Mouse (Mus musculus) CH12F3 (cell line): ENCODE results near the gene Gpr182.
"Not testable (repeated sequence)": the region's sequence is repeated elsewhere in the genome, so short reads cannot be mapped to it uniquely, and the experiment has no call there.

Experiments used
- in situ Hi-C: fragments of 300-500 bp; cut with MboI; formaldehyde crosslinking; loops from 2 replicates; pipeline ENCODE4 v1.14.3; 2020; ENCODE audit warnings: low sequenced_read_pairs

Gpr182 gene

GRCm38 (mm10) chr10:127751548-127751947 is at the start of gene Gpr182:
Gene Gpr182 (minus strand): TSS chr10:127751732.
- in situ Hi-C loops = no loop called here

DNA sequence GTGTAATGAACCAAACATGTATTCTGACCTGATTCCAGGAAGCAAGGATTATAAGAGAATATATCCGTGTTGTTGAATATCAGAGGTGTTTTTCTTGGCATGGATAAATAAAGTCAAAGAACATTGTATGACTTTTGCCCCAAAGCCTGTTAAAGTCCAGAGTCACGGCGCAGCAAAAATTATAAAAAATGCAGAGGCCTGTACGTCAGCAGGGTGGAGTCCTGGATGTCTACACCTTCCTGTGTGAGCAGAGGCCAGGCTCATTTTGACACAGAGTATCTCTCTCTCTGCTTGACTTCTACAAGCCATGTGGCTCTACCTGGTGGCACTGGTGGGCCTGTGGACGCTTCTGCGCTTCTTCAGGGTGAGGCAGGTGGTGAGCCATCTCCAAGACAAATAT is 49.4 kb upstream of the Gpr182 start, which contains the start of gene Rdh16:
TSS of gene Rdh16 (plus strand) at position 262 of the 400 bp plus-strand sequence.
- in situ Hi-C loops = no loop called here

DNA sequence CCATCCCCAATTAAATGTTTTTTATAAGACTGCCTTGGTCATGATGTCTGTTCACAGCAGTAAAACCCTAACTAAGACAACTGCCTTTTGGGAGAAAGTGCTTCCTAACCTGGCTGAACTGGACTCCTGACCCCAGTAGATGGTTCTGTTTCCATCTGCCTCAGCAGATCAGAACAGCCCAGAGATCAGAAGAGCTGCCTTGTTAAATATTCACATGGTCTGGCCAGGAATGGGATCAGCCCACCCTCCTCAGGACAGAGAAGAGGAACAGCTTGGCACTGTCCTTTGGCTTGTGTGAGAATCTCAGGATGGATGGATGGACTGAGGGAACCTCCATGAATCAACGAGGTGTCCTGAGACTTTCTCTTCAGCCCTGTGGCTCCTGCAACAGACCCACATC is 47.8 kb upstream of the Gpr182 start:
- in situ Hi-C loops = no loop called here

GRCm38 (mm10) chr10:127785411-127785810 is 33.9 kb upstream of the Gpr182 start:
- in situ Hi-C loops = not testable (repeated sequence)

GRCm38 (mm10) chr10:127782321-127782720 is 30.8 kb upstream of the Gpr182 start:
- in situ Hi-C loops = not testable (repeated sequence)

DNA sequence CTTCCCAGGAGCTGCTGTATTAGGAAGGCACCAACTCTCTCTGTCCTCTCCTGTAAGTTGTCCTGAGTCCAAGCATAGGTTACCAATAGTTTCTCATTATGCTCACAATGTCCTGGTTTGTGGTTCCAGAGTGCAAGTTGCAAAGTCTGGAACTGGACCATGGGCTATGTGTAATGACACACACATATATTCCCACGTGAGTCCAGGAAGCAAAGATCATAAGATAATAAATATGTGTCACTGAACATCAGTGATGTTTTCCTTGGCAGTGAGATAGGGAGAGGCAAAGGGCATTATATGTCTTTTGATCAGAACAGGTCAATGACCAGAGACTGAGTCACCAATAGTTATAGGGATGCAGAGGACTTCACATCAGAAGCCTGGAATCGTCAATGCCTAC is 24.5 kb upstream of the Gpr182 start, which contains the start of gene Rdh9:
TSS of gene Rdh9 (plus strand) at position 376 of the 400 bp plus-strand sequence.
- in situ Hi-C loops = no loop called here

DNA sequence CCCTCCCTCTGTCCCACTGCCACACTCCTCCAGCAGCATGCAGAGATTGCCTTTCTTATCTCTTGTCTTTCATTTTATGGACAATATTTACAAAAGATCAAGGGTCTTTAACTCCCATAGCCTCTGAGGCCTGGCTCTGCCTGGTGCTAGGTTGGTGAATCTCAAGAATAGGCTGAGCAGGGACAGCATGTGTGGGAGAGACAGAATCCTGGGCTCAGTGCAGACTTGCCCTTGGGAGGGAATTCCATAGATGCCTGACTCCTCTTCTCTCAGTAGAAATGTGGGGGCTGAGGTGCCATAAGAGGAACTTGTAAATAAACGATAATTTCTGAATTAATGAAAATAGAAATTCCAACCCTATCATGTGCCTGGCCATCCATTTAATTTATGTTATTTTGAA is 15.0 kb upstream of the Gpr182 start:
- in situ Hi-C loops = no loop called here

GRCm38 (mm10) chr10:127763914-127764680 is 12.6 kb upstream of the Gpr182 start:
- in situ Hi-C loops = no loop called here

DNA sequence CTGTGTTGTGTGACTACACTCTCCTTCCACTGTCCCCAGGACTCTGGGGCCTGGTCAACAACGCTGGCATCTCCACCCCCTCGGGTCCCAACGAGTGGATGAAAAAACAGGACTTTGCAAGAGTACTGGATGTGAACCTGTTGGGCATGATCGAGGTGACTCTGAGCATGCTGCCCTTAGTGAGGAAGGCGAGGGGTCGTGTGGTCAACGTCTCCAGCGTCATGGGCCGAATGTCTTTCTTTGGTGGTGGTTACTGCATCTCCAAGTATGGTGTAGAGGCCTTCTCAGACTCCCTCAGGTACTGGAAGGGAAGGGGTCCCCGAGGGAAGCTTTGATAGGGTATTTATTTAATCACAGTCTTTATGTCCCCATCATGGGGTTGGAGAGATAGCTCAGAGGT is 11.4 kb upstream of the Gpr182 start:
- in situ Hi-C loops = not testable (repeated sequence)

DNA sequence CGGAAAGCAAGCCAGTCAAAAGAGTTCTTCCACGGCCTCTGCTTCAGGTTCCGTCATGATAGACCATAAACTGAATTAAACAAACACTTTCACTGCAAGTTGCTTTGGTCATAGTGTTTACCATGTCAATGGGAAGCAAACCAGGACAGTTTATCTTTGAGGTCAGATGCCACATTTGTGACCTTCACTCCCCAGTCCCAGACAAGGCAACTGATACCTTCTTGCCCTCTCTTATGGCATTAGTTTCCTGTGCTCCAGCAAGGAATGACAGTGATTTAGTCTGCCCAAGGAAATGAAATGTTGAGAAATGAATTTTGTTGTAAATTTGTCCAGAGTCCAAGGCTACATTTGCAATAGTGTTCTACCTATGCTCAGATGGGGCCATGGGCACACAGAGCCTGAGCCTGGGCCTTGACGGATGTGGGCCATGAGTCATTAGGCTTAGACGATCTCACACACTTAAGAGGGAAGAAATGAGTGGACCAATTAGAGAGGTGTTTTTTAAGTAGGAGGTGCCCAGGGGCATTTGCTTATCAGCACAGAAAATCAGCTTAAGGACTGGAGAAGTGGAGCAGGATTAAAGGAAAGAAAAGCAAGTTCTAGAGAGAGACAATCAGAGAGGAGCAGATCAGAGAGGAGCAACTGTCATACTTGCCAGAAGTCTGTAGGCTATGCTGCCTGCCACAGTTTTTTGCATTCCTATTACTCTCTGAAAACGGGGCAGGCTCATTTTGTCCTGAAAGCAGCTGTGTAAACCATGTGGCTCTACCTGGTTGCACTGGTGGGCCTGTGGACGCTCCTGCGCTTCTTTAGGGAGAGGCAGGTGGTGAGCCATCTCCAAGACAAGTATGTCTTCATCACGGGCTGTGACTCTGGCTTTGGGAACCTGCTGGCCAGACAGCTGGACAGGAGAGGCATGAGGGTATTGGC is 7.9 kb upstream of the Gpr182 start, which contains the start of the genes Rdh1 and Rdh16f1:
TSS of gene Rdh1 (plus strand) at position 541 of the 930 bp plus-strand sequence.
TSS of gene Rdh16f1 (plus strand) at position 607 of the 930 bp plus-strand sequence.
- in situ Hi-C loops = no loop called here

DNA sequence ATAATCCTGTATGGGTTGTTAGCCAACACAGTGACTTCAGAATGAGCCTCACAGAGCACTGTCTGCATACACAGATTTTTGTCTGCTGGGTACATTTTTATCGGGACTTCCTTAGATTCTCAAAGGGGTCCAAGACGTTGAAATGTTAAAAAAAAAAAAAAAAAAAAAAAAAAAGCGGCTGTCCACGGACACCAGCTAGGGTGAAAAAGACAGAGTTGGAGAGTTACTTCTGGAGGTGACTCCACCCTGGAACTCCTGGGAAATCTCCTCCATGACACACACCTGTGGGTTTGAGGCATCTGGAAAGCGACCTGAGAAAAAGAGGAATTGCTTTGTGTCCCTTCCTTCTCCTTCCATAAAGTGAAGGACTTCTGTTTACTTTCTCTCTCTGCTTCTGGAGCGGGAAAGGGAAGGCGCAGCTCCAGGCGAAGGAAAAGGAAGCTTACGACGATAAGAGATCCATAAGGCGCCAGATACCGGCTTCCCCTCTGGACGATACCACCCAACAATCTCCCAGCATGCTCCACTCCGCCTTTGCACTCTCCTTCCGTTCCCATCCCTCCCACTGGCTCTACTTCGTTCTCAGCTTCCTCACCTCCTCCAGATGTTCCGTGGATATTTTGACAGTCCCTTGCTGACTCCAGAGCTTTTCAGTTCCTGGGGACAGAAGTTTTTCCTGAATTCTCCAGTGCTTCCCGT is 4.4 kb upstream of the Gpr182 start:
- in situ Hi-C loops = no loop called here

- in situ Hi-C loops = no loop called here
Observed at GRCm38 (mm10) chr10:127755246-127755645, 3.7 kb upstream of the Gpr182 start.

DNA sequence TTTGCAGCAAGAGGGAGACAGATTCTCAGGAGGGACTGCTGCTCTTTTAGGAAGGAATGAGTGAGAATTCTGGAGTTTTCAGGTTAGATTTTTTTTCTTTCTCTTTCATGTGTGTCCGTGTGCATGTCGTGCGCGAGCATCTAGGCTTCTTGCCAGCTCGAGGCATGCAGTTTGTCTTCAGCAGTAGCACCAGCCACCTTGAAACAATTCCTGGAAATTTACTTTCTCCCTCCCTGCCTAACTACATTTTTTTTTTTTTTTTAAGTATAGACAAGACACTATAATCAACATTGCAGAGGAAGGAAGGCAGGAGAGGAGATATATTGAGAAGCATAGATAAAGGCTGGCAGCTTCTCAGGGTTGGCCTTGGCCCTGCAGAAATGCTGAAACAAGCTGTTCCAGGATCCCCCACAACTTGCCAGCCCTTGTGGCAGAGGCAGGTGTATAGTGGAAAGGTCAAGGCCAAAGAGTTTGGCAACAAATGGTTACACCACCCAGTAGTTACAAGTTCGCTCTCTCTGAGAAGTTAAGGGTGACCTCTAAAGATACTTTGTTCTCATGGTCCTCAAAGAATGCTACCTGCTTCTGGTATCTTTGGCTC is 3.1 kb upstream of the Gpr182 start:
- in situ Hi-C loops = no loop called here

- in situ Hi-C loops = no loop called here
Observed at GRCm38 (mm10) chr10:127750136-127750777, 1.3 kb downstream of the Gpr182 start.

- in situ Hi-C loops = no loop called here
Observed at GRCm38 (mm10) chr10:127748847-127749612, 2.5 kb downstream of the Gpr182 start.

DNA sequence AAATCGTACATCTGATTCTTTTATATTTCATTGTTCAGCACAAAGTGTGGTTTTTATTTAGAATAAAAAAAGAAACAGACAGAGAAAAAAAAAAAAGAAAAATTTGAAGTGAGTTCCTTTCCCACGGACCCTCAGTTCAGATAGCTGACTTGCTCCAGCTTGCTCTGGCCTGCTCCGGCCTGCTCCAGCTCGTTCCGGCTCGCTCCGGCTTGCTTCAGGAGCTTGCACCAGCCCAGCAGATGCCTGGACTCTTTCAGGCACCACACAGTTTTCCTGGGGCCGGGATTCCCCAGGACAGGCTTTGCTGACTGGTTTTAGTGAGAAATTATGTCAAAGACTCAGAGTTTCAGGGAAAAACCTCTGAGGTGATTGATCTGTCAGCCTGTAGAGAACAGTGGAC is 4.3 kb downstream of the Gpr182 start:
- in situ Hi-C loops = no loop called here

GRCm38 (mm10) chr10:127745886-127746285 is 5.6 kb downstream of the Gpr182 start:
- in situ Hi-C loops = no loop called here

GRCm38 (mm10) chr10:127744661-127745060 is 6.9 kb downstream of the Gpr182 start:
- in situ Hi-C loops = no loop called here

DNA sequence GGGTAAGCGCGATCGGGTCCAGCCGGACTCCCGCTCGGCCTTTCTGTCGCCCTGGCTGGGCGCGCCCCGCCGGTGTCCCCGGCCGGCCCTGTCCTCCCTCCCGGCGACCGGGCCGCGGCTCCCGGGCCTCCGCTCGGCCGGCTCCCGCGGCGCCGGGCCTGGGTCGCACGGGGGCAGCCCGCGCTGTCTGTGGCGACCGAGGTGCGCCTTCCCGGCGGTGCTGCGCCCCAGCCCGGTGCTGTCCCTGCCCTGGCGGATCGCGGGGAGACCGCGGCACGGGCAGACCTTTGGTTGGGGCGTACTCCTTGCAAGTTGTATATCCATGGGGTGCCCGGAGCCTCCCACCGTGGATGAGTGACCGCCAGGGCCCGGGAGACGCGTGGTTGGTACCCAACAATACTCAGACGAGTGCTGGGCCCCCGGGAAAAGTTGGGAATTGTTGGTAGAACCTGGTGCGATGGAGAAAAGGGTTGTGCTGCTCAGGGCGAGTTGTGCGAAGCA is 11.8 kb downstream of the Gpr182 start:
- in situ Hi-C loops = loop anchor here (10.0 kb wide), 1 partner anchor 55 kb away; no protein-coding TSS in a partner anchor
